Mouse (Mus musculus) heart, adult 11 months (tissue): ENCODE data around the gene Dlx1.

Source experiments
- DNase-seq: peaks from one replicate; pipeline ENCODE4 v3.0.0; 2022

Dlx1 gene

DNA sequence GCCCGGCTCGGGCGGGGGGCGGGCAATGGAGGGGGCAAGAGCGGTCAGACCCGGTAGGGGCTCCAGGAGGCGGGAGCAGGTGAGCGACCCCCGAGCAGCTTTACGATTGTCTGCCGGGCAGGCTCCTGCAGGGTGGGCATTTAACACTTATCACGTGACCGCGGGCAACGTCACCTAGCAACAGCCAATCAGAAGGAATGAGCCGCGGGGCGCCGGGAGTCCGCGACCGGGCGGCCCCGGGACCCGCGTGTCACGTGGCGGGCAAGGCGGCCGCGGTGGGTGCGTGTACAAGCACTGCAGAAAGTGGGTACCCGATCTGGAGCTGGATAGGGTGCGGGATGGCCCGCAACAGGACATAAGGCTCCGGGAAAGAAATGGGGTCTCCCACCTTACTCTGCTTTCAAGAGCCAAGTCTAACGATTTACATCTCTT is 18.7 kb downstream of the Dlx1 start, which contains the start of gene Dlx2:
TSS of gene Dlx2 (minus strand) at position 115 of the 432 bp plus-strand sequence.
- no peak for DNase-seq

- peak; percentile 94 for DNase-seq
Measured at GRCm38 (mm10) chr2:71547829-71548228, 19.9 kb downstream of the Dlx1 start.

DNA sequence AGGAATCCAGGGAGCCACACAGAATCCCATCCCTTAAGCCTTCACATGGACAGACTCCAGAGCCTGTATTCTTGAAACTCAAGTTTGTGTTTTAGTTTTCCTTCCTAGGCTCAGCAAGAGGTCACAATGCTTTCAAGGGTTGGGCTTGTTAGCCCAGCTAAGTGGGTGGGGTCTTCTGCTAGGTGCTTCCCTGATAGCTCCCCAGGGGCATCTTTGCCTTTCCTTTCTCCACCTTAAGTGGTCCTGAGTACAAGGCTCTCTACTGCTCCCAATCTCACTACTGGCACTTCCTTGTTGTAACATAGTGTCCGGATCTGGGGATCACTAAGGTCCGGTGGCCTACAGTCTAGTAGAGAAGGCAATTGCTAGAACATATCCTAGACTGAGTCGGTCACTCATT is 22.4 kb downstream of the Dlx1 start:
- no peak for DNase-seq

DNA sequence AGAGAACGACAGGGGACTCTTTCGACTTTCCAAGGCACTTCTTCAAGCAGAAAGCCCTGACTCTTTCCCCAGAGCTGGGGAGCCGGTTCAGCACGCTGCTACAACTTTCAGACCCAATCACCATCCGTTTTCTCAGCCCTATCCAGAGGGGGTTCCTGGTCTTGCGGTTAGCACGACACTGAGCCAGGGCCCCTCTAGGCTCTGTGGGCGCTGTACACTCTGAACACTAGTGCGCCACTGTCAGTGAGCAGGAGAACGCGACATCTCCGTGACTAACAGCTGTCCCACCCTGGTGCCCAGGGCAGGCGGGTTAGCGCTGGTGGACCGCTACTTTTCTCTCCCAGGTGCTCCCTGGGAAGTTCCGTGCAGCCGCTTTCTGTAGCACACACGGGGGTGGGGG is 23.8 kb downstream of the Dlx1 start:
- no peak for DNase-seq

DNA sequence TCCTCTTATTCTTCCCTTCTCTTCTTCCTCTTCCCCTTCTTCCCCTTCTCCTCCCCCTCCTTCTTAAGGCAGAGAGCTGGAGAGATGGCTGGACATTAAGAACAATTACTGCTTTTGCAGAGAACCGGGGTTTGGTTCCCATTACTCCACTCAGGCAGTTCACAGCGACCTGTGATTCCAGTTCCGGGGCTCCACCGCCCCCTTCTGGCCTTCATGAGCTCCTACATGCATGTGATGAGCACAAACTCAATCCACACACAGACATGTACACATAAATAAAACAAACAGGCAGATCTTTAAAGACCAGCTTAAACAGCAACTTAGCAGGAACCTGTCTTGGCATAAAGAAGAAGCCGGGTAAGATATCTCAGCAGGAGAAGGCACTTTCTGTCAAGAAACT is 28.2 kb downstream of the Dlx1 start:
- no peak for DNase-seq

DNA sequence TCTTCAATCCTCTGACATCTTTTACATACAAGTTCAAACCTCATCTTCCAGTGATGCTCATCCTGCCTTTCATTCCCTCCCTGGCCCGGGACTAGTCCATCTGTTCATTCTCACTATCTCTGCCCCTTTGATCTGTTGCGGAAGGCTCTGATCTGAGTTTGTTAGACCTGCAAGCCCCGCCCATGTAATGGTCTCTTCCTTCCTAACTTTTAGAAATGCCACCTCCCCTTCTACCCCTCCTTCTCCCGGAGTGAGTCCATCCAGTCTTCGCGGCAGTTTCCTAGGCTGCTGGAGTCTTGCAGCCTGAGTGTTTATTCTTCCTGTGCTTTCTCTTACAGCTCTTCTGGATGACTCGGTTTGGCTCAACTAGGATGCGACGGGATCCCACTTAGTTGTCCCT is 38.6 kb downstream of the Dlx1 start:
- DNase-seq, result no peak

GRCm38 (mm10) chr2:71573736-71574135 is 45.8 kb downstream of the Dlx1 start:
- no peak for DNase-seq

DNA sequence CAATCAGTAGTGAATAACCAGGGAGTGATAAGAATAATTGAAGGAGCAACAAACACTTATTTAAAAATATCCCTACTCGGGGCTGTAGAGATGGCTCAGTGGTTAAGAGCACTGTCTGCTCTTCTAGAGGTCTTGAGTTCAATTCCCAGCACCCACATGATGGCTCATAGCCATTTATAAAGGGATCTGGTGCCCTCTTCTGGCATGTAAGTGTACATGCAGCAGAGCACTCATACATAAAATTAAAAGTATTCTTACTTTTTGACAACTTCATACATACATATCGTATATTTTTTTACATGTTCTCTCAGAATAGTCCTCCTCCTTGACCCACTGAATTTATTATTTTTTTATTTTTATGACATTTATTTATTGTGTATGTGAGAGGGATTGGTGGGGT is 49.1 kb downstream of the Dlx1 start:
- no peak for DNase-seq

- peak; percentile 95 for DNase-seq
Measured at GRCm38 (mm10) chr2:71580632-71581466, 52.9 kb downstream of the Dlx1 start.

DNA sequence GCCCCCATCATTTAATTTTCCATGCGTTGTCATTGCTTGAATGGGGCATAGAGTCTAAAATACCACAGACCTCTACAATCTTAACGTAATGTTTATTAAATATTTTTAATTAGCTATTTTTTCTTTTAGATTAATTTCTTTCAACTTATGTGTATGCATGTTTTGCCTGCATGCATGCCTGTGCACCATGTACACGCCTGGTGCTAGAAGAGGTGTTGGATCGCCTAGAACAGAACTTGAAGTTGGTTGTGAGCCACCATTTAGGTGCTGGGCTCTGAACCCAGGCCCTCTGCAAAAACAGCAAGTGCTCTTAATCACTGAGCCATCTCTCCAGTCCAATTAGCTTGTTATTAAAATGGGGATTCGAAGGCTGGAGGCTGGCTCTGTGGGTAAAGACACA is 53.6 kb downstream of the Dlx1 start:
- DNase-seq, result no peak
